Mouse (Mus musculus): ENCODE results near the gene Ube2i. TPM values are rescaled to one million over a fixed set of nuclear protein-coding genes. Genes with fewer than 3 reads are reported as not detected.

Ube2i gene
- polyA plus RNA-seq, 1 experiment from 2014 or later, result 358 TPM

- H3K27me3 ChIP-seq (ENCODE audit: control insufficient read depth, insufficient read depth, low read length), result no peaks in the 10 kb centered on the region
- H3K9ac ChIP-seq (ENCODE audit: low read length), result no peak overlapping the region
- no peak overlapping the region for H3K4me3 ChIP-seq (ENCODE audit: low read length)
- ATAC-seq (replicated peaks; ENCODE audit: extremely low read depth, insufficient read depth, low FRiP score), result no peak
- H3K36me3 ChIP-seq (ENCODE audit: control insufficient read depth, insufficient read depth), result peaks cover 17% of the 10 kb centered on the region
- no peaks in the 10 kb centered on the region for H3K4me1 ChIP-seq (ENCODE audit: control insufficient read depth, insufficient read depth, low read length)
- no peak overlapping the region for H3K27ac ChIP-seq (ENCODE audit: low read length)
- WGBS, result 83% methylated on average over 3 of the region's 3 CpGs
- H3K9me3 ChIP-seq (replicated peaks; ENCODE audit: control insufficient read depth, low read length), result no peaks in the 10 kb centered on the region
- no peak overlapping the region for H3K4me2 ChIP-seq (ENCODE audit: low read depth, low read length)
Measured at GRCm38 (mm10) chr17:25215431-25215830, 59.0 kb downstream of the Ube2i start.

Small RNAs within 50 kb of the gene (microRNA-seq; reads per million reads assigned to microRNA genes)
- not detected for gene Mir3547

Other genes with a start within 250 kb of the Ube2i start
- gene Tmem204, start 191.0 kb downstream of the Ube2i start, polyA plus RNA-seq (2015; fragmentation: Nextera tagmentation; extraction: Ambion mirVana), result 26.7 and 36.1 TPM in 2 replicates
- 31.3 and 31.7 TPM in 2 replicates for gene Telo2, start 158.7 kb downstream of the Ube2i start, polyA plus RNA-seq (2015; fragmentation: Nextera tagmentation; extraction: Ambion mirVana)
- 0.20 and 0.24 TPM in 2 replicates for gene Ptx4, start 153.9 kb downstream of the Ube2i start, polyA plus RNA-seq (2015; fragmentation: Nextera tagmentation; extraction: Ambion mirVana)
- 16.1 and 19.2 TPM in 2 replicates for gene Clcn7, start 141.2 kb downstream of the Ube2i start, polyA plus RNA-seq (2015; fragmentation: Nextera tagmentation; extraction: Ambion mirVana)
- gene Ccdc154, start 112.2 kb downstream of the Ube2i start, polyA plus RNA-seq (2015; fragmentation: Nextera tagmentation; extraction: Ambion mirVana), result not detected in 2 replicates
- gene Gm38655, start 99.2 kb downstream of the Ube2i start, polyA plus RNA-seq (2015; fragmentation: Nextera tagmentation; extraction: Ambion mirVana), result 0.32 and 0.95 TPM in 2 replicates
- 27.0 and 29.6 TPM in 2 replicates for gene BC003965, start 90.1 kb downstream of the Ube2i start, polyA plus RNA-seq (2015; fragmentation: Nextera tagmentation; extraction: Ambion mirVana)
- gene Unkl, start 86.2 kb downstream of the Ube2i start, polyA plus RNA-seq (2015; fragmentation: Nextera tagmentation; extraction: Ambion mirVana), result 5.4 and 6.1 TPM in 2 replicates
- 23.8 and 25.7 TPM in 2 replicates for gene Gnptg, start 34.5 kb downstream of the Ube2i start, polyA plus RNA-seq (2015; fragmentation: Nextera tagmentation; extraction: Ambion mirVana)
- gene Tsr3, start 34.5 kb downstream of the Ube2i start, polyA plus RNA-seq (2015; fragmentation: Nextera tagmentation; extraction: Ambion mirVana), result 26.9 and 31.0 TPM in 2 replicates
- 1.4 and 2.5 TPM in 2 replicates for gene Baiap3, start 18.3 kb downstream of the Ube2i start, polyA plus RNA-seq (2015; fragmentation: Nextera tagmentation; extraction: Ambion mirVana)
- gene Prss34, start 23.8 kb upstream of the Ube2i start, polyA plus RNA-seq (2015; fragmentation: Nextera tagmentation; extraction: Ambion mirVana), result 0.80 and 0.84 TPM in 2 replicates
- gene Prss28, start 34.0 kb upstream of the Ube2i start, polyA plus RNA-seq (2015; fragmentation: Nextera tagmentation; extraction: Ambion mirVana), result not detected in 2 replicates
- gene Prss29, start 44.0 kb upstream of the Ube2i start, polyA plus RNA-seq (2015; fragmentation: Nextera tagmentation; extraction: Ambion mirVana), result not detected in 2 replicates
- gene Tpsab1, start 70.9 kb upstream of the Ube2i start, polyA plus RNA-seq (2015; fragmentation: Nextera tagmentation; extraction: Ambion mirVana), result 0.41 and 0.59 TPM in 2 replicates
- 11.0 and 11.7 TPM in 2 replicates for gene Tpsb2, start 91.7 kb upstream of the Ube2i start, polyA plus RNA-seq (2015; fragmentation: Nextera tagmentation; extraction: Ambion mirVana)
- 0.56 and 0.76 TPM in 2 replicates for gene Tpsg1, start 94.7 kb upstream of the Ube2i start, polyA plus RNA-seq (2015; fragmentation: Nextera tagmentation; extraction: Ambion mirVana)
- gene Cacna1h, start 159.2 kb upstream of the Ube2i start, polyA plus RNA-seq (2015; fragmentation: Nextera tagmentation; extraction: Ambion mirVana), result 4.5 and 5.4 TPM in 2 replicates
- 0.81 and 1.5 TPM in 2 replicates for gene Tekt4, start 180.0 kb upstream of the Ube2i start, polyA plus RNA-seq (2015; fragmentation: Nextera tagmentation; extraction: Ambion mirVana)
- gene Sstr5, start 222.7 kb upstream of the Ube2i start, polyA plus RNA-seq (2015; fragmentation: Nextera tagmentation; extraction: Ambion mirVana), result 0.07 and 0.12 TPM in 2 replicates